Mouse (Mus musculus) E14TG2a.4 (cell line): ENCODE results near the gene Son.

ENCODE experiments used
- CTCF ChIP-seq: conservative IDR thresholded peaks from 2 replicates; pipeline ENCODE4 v1.5.1; 2014; ENCODE audit warnings: low read length
- NANOG ChIP-seq: IDR thresholded peaks from 2 replicates; pipeline ENCODE4 v1.6.1; 2014; ENCODE audit warnings: borderline replicate concordance, low read length, mixed read lengths
- POU5F1 ChIP-seq: IDR thresholded peaks from 2 replicates; pipeline ENCODE4 v1.6.1; 2014; ENCODE audit warnings: low read length, borderline replicate concordance

DNA sequence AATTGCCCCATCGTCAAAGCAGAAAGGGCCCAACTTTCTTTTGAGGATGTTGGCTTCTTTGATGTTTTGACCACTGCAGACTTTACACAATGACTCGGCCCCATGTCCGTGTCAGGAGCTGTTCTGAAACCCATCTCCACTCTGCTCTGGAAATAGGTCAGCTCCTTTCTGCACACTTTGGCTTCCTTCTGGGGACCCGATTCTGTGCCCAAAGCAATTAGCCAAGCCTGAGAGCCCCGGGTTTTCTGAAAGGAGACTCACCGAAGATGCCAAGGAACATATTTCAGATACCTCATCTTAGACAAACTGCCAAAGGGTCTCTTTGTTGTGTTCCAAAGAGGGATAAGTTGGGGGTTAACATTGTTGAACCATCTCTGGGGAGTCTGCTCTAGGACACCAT lies 32.8 kb upstream of the Son start:
- TF ChIP-seq CTCF = no peak
- TF ChIP-seq NANOG = no peak
- TF ChIP-seq POU5F1 = no peak
